Mouse (Mus musculus): ENCODE results near the gene Hmcn2. TPM values are rescaled to one million over a fixed set of nuclear protein-coding genes. Genes with fewer than 3 reads are reported as not detected.
A peak's percentile ranks its signal among the peaks of the same experiment; 100 is the strongest.

Hmcn2 gene
- total and polyA plus RNA-seq, 2 experiments from 2014 or later, result 0.54 to 0.68 TPM

GRCm38 (mm10) chr2:31449902-31450301, 135.7 kb downstream of the Hmcn2 start:
- Histone ChIP-seq H3K27me3 (ENCODE audit: insufficient read depth, low read length) (0 out of 2 replicates have a peak, but pooled peaks cover 4% of the 10 kb centered on the region), H3K27ac (no peak overlapping the region), H3K4me3 (ENCODE audit: low read length) (no peak overlapping the region), H3K9ac (replicated peaks; ENCODE audit: low read length) (no peak overlapping the region), H3K4me1 (ENCODE audit: insufficient read depth, low read length) (0 out of 2 replicates have a peak, but pooled peaks cover 9% of the 10 kb centered on the region), H3K36me3 (ENCODE audit: insufficient read depth, low read length) (no peaks in the 10 kb centered on the region), H3K4me2 (ENCODE audit: low read depth, low read length) (no peak overlapping the region), H3K9me3 (ENCODE audit: low read length) (no peaks in the 10 kb centered on the region)
- 87% methylated on average over 4 of the region's 4 CpGs for WGBS
- DNase-seq (ENCODE audit: low spot score) (no peak), ATAC-seq (no peak)
- no peak for TF ChIP-seq CTCF (IDR thresholded peaks at IDR 0.05; ENCODE audit: low read depth)

DNA sequence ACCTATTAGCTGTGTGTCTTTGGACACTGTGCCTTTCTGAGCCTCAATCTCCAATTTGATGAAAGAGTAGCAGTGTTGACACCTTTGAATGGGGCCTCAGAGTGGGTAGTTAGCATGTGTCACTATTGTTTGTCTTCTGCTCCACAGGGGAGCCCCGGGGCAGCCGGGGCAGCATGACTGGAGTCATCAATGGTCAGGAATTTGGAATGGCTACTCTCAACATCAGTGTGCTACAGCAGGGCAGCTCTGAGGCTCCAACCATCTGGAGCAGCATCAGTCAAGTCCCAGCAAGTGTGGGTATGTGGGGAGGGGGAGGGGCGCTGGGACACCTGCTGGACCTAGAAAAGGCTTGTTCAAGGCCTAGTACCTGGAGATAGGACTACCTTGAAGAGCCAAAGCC, 136.4 kb downstream of the Hmcn2 start:
- Histone ChIP-seq H3K9me3 (ENCODE audit: low read length) (no peaks in the 10 kb centered on the region), H3K36me3 (ENCODE audit: insufficient read depth, low read length) (no peaks in the 10 kb centered on the region), H3K27ac (no peak overlapping the region), H3K4me3 (ENCODE audit: low read length) (no peak overlapping the region), H3K27me3 (ENCODE audit: insufficient read depth, low read length) (0 out of 2 replicates have a peak, but pooled peaks cover 4% of the 10 kb centered on the region), H3K4me1 (ENCODE audit: insufficient read depth, low read length) (0 out of 2 replicates have a peak, but pooled peaks cover 9% of the 10 kb centered on the region), H3K4me2 (ENCODE audit: low read depth, low read length) (no peak overlapping the region), H3K9ac (replicated peaks; ENCODE audit: low read length) (no peak overlapping the region)
- TF ChIP-seq CTCF (IDR thresholded peaks at IDR 0.05; ENCODE audit: low read depth), result no peak
- DNase-seq (ENCODE audit: low spot score) (no peak), ATAC-seq (no peak)
- 34% methylated on average over 3 of the region's 3 CpGs for WGBS

DNA sequence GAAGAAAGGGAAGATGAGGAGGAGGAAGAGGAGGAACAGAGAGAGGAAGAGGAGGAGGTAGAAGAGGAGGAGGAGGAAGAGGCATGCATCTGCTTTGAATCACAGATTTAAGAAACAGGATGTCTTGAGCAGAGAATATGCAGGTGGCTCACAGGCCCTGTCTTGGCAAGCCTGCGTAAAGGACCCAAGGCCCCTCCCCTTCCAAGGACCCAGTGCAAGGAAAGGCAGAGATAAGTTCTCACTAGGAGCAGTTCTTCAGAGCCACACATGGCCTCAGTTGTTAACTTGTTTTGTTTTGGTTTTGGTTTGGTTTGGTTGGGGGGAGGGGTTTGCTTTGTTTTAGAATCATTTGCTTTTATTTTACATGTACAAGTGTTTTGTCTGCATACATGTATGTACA, 137.3 kb downstream of the Hmcn2 start:
- H3K9me3 ChIP-seq (ENCODE audit: low read length), result no peaks in the 10 kb centered on the region
- H3K36me3 ChIP-seq (ENCODE audit: insufficient read depth, low read length), result no peaks in the 10 kb centered on the region
- ATAC-seq (no peak), DNase-seq (ENCODE audit: low spot score) (no peak)
- 75% methylated on average over 1 of the region's 1 CpGs for WGBS
- 0 out of 2 replicates have a peak, but pooled peaks cover 9% of the 10 kb centered on the region for H3K4me1 ChIP-seq (ENCODE audit: insufficient read depth, low read length)
- no peak overlapping the region for H3K4me3 ChIP-seq (ENCODE audit: low read length)
- H3K27me3 ChIP-seq (ENCODE audit: insufficient read depth, low read length), result 0 out of 2 replicates have a peak, but pooled peaks cover 4% of the 10 kb centered on the region
- H3K9ac ChIP-seq (replicated peaks; ENCODE audit: low read length), result no peak overlapping the region
- no peak for TF ChIP-seq CTCF (IDR thresholded peaks at IDR 0.05; ENCODE audit: low read depth)
- no peak overlapping the region for H3K4me2 ChIP-seq (ENCODE audit: low read depth, low read length)
- H3K27ac ChIP-seq, result no peak overlapping the region

DNA sequence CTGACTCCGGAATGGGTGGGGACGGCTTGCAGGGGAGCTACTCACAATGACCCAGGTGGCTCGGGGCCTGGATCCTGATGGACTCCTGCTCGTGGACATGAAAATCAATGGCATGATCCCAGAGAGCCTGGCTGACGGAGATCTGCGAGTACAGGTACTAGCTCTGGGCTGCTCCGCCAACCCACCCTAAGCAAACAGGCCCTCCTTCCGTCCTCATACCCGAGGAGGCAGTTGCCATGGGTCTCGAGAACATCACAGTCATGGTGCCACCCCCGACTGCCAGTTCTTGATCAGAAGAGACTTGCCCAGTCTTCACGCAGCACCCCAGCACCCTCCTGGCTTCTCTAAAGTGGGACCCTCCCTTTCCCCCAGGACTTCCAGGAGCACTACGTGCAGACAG, 138.8 kb downstream of the Hmcn2 start:
- H3K4me2 ChIP-seq (ENCODE audit: low read depth, low read length), result no peak overlapping the region
- no peaks in the 10 kb centered on the region for H3K9me3 ChIP-seq (ENCODE audit: low read length)
- ATAC-seq, result no peak
- no peak for DNase-seq (ENCODE audit: low spot score)
- no peak overlapping the region for H3K27ac ChIP-seq
- TF ChIP-seq CTCF (IDR thresholded peaks at IDR 0.05; ENCODE audit: low read depth), result no peak
- no peak overlapping the region for H3K9ac ChIP-seq (replicated peaks; ENCODE audit: low read length)
- H3K4me1 ChIP-seq (ENCODE audit: insufficient read depth, low read length), result 0 out of 2 replicates have a peak, but pooled peaks cover 9% of the 10 kb centered on the region
- no peak overlapping the region for H3K4me3 ChIP-seq (ENCODE audit: low read length)
- no peaks in the 10 kb centered on the region for H3K36me3 ChIP-seq (ENCODE audit: insufficient read depth, low read length)
- 81% methylated on average over 13 of the region's 13 CpGs for WGBS
- 0 out of 2 replicates have a peak, but pooled peaks cover 4% of the 10 kb centered on the region for H3K27me3 ChIP-seq (ENCODE audit: insufficient read depth, low read length)

DNA sequence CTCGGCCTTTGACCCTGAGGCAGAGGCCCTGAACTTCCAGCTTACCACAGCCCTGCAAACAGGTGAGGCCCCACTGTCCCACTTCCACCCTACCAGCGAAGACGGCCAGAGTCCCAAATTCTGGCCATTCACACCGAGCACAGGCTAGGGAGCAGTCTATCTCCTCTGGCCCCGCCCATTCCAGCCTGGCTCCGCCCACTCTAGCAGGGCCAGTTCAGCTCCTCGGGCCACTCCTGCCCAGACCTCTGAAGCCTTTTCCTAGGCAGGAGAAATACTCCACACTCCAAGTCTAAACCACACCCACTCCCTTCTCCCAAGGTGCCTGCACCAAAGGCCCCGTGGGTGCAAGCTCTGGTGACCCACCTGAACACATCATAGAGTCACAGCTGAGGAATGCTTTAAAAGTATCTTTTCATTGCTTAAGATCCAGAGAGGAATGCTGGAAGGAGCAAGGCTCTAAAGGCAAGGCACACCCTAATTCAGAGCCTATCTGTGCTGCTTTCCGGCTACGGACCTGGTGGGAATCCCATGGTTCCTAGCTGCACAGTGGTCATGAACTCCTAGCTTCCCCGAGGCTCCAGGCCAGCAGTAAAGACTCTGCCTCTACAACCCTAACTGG, 139.5 kb downstream of the Hmcn2 start:
- no peak for ATAC-seq
- H3K27ac ChIP-seq, result no peak overlapping the region; the same call in 1 of the 2 replicates
- H3K36me3 ChIP-seq (ENCODE audit: insufficient read depth, low read length), result no peaks in the 10 kb centered on the region
- DNase-seq (ENCODE audit: low spot score), result no peak
- H3K4me1 ChIP-seq (ENCODE audit: insufficient read depth, low read length), result 0 out of 2 replicates have a peak, but pooled peaks cover 9% of the 10 kb centered on the region
- WGBS, result 39% methylated on average over 11 of the region's 11 CpGs
- no peak overlapping the region for H3K4me2 ChIP-seq (ENCODE audit: low read depth, low read length)
- H3K4me3 ChIP-seq (ENCODE audit: low read length), result no peak overlapping the region
- TF ChIP-seq CTCF (IDR thresholded peaks at IDR 0.05; ENCODE audit: low read depth), result no peak
- no peaks in the 10 kb centered on the region for H3K9me3 ChIP-seq (ENCODE audit: low read length)
- peaks cover 8% of the 10 kb centered on the region for H3K27me3 ChIP-seq (ENCODE audit: insufficient read depth, low read length)
- H3K9ac ChIP-seq (replicated peaks; ENCODE audit: low read length), result no peak overlapping the region

- ATAC-seq (peak; percentile 10; the same call in 1 of the 2 replicates), DNase-seq (ENCODE audit: low spot score) (peak; percentile 66)
- Histone ChIP-seq H3K4me3 (ENCODE audit: low read length) (no peak overlapping the region), H3K36me3 (ENCODE audit: insufficient read depth, low read length) (no peaks in the 10 kb centered on the region), H3K9me3 (ENCODE audit: low read length) (no peaks in the 10 kb centered on the region), H3K27me3 (ENCODE audit: insufficient read depth, low read length) (peaks cover 13% of the 10 kb centered on the region), H3K4me2 (ENCODE audit: low read depth, low read length) (no peak overlapping the region), H3K4me1 (ENCODE audit: insufficient read depth, low read length) (0 out of 2 replicates have a peak, but pooled peaks cover 4% of the 10 kb centered on the region), H3K9ac (replicated peaks; ENCODE audit: low read length) (no peak overlapping the region), H3K27ac (no peak overlapping the region; the same call in 1 of the 2 replicates)
- no peak for TF ChIP-seq CTCF (IDR thresholded peaks at IDR 0.05; ENCODE audit: low read depth)
- 33% methylated on average over 8 of the region's 8 CpGs for WGBS
These were observed 140.1 kb downstream of the Hmcn2 start for GRCm38 (mm10) chr2:31454280-31454679.

DNA sequence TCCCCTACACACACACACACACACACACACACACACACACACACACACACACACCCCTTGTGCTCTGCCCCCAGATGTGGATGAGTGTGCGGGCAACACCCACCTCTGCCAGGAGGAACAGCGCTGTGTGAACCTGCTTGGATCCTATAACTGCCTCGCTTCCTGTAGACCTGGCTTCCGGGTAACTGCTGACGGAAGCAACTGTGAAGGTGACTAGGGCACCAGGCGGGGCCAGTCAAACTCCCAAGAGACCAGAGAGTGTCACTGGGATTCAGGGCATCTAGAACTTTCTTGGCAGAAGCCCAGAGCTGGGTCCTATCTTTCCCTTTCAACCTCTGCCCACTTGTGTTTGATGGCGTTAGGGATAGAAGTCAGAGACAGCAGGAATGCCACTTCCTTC, 141.2 kb downstream of the Hmcn2 start:
- WGBS, result 80% methylated on average over 7 of the region's 7 CpGs
- H3K4me3 ChIP-seq (ENCODE audit: low read length), result no peak overlapping the region
- 0 out of 2 replicates have a peak, but pooled peaks cover 6% of the 10 kb centered on the region for H3K4me1 ChIP-seq (ENCODE audit: insufficient read depth, low read length)
- no peak for TF ChIP-seq CTCF (IDR thresholded peaks at IDR 0.05; ENCODE audit: low read depth)
- no peak for ATAC-seq
- H3K36me3 ChIP-seq (ENCODE audit: insufficient read depth, low read length), result no peaks in the 10 kb centered on the region
- no peak for DNase-seq (ENCODE audit: low spot score)
- peaks cover 16% of the 10 kb centered on the region for H3K27me3 ChIP-seq (ENCODE audit: insufficient read depth, low read length)
- H3K4me2 ChIP-seq (ENCODE audit: low read depth, low read length), result no peak overlapping the region
- no peak overlapping the region for H3K27ac ChIP-seq
- no peak overlapping the region for H3K9ac ChIP-seq (replicated peaks; ENCODE audit: low read length)
- H3K9me3 ChIP-seq (ENCODE audit: low read length), result no peaks in the 10 kb centered on the region

Data from hindbrain, postnatal 0 days (tissue).